Mouse (Mus musculus): Measurements from ENCODE around the gene Gm19426. TPM values are rescaled to one million over a fixed set of nuclear protein-coding genes. Genes with fewer than 3 reads are reported as not detected.
"Not testable (repeated sequence)": the region's sequence is repeated elsewhere in the genome, so short reads cannot be mapped to it uniquely, and the experiment has no call there.

The Gm19426 gene
- polyA plus RNA-seq, 1 experiment from 2014 or later: 6.7 TPM

GRCm38 (mm10) chr2:84732394-84732793 is 11.1 kb downstream of the Gm19426 start:
- Histone ChIP-seq H3K27ac (ENCODE audit: low read depth, low read length) (no peak overlapping the region), H3K27me3 (replicated peaks; ENCODE audit: control insufficient read depth, insufficient read depth, low read length) (no peaks in the 10 kb centered on the region), H3K9ac (ENCODE audit: low read depth, low read length) (no peak overlapping the region), H3K4me3 (ENCODE audit: low read length) (no peak overlapping the region), H3K4me2 (ENCODE audit: low read length) (no peak overlapping the region), H3K4me1 (ENCODE audit: control insufficient read depth, insufficient read depth, low read depth, low read length) (peaks cover 31% of the 10 kb centered on the region), H3K9me3 (ENCODE audit: control insufficient read depth, low read length) (no peaks in the 10 kb centered on the region), H3K36me3 (ENCODE audit: control insufficient read depth, insufficient read depth, low read length) (no peaks in the 10 kb centered on the region)
- WGBS: 92% methylated on average over 1 of the region's 1 CpGs
- ATAC-seq: no peak

- ATAC-seq: no peak
- no peaks in the 10 kb centered on the region for H3K9me3 ChIP-seq (ENCODE audit: control insufficient read depth, low read length)
- H3K4me3 ChIP-seq (ENCODE audit: low read length): no peak overlapping the region
- H3K4me2 ChIP-seq (ENCODE audit: low read length): no peak overlapping the region
- H3K27ac ChIP-seq (ENCODE audit: low read depth, low read length): no peak overlapping the region
- WGBS: 81% methylated on average over 3 of the region's 3 CpGs
- H3K36me3 ChIP-seq (ENCODE audit: control insufficient read depth, insufficient read depth, low read length): no peaks in the 10 kb centered on the region
- peaks cover 24% of the 10 kb centered on the region for H3K4me1 ChIP-seq (ENCODE audit: control insufficient read depth, insufficient read depth, low read depth, low read length)
- no peaks in the 10 kb centered on the region for H3K27me3 ChIP-seq (replicated peaks; ENCODE audit: control insufficient read depth, insufficient read depth, low read length)
- H3K9ac ChIP-seq (ENCODE audit: low read depth, low read length): no peak overlapping the region
These were observed 12.2 kb downstream of the Gm19426 start for GRCm38 (mm10) chr2:84731206-84731605.

GRCm38 (mm10) chr2:84728191-84728590 is 15.3 kb downstream of the Gm19426 start:
- not testable (repeated sequence) for H3K9me3 ChIP-seq (ENCODE audit: control insufficient read depth, low read length); H3K27ac ChIP-seq (ENCODE audit: low read depth, low read length); H3K4me2 ChIP-seq (ENCODE audit: low read length); H3K36me3 ChIP-seq (ENCODE audit: control insufficient read depth, insufficient read depth, low read length); H3K4me3 ChIP-seq (ENCODE audit: low read length); H3K9ac ChIP-seq (ENCODE audit: low read depth, low read length); H3K27me3 ChIP-seq (replicated peaks; ENCODE audit: control insufficient read depth, insufficient read depth, low read length); ATAC-seq
- H3K4me1 ChIP-seq (ENCODE audit: control insufficient read depth, insufficient read depth, low read depth, low read length): peaks cover 24% of the 10 kb centered on the region
- whole genome bisulfite sequencing: 84% methylated on average over 5 of the region's 5 CpGs

GRCm38 (mm10) chr2:84727172-84727858 is 16.1 kb downstream of the Gm19426 start, which contains the start of gene Clp1:
TSS of gene Clp1 (minus strand) at chr2:84727350.
- peak; percentile 97 for ATAC-seq
- H3K27me3 ChIP-seq (replicated peaks; ENCODE audit: control insufficient read depth, insufficient read depth, low read length): no peaks in the 10 kb centered on the region
- WGBS: under 1% methylated on average over 39 of the region's 39 CpGs

GRCm38 (mm10) chr2:84726716-84727115 is 16.7 kb downstream of the Gm19426 start:
- H3K27me3 ChIP-seq (replicated peaks; ENCODE audit: control insufficient read depth, insufficient read depth, low read length): no peaks in the 10 kb centered on the region
- H3K36me3 ChIP-seq (ENCODE audit: control insufficient read depth, insufficient read depth, low read length): peaks cover 8% of the 10 kb centered on the region
- no peaks in the 10 kb centered on the region for H3K9me3 ChIP-seq (ENCODE audit: control insufficient read depth, low read length)
- 3% methylated on average over 9 of the region's 9 CpGs for WGBS
- H3K4me2 ChIP-seq (ENCODE audit: low read length): peak overlapping the region; percentile 94
- H3K27ac ChIP-seq (ENCODE audit: low read depth, low read length): 0 out of 2 replicates have a peak overlapping the region, but pooled peaks have one; percentile 0
- ATAC-seq: peak; percentile 6
- H3K4me3 ChIP-seq (ENCODE audit: low read length): peak overlapping the region; percentile 51
- peak overlapping the region; percentile 55 for H3K9ac ChIP-seq (ENCODE audit: low read depth, low read length)
- peaks cover 23% of the 10 kb centered on the region for H3K4me1 ChIP-seq (ENCODE audit: control insufficient read depth, insufficient read depth, low read depth, low read length)

More at GRCm38 (mm10) chr2:84727172-84727858, 16.1 kb downstream of the Gm19426 start, which contains the start of gene Clp1:
- H3K4me3 ChIP-seq (ENCODE audit: low read length): peak within 1 kb of the TSS; percentile 51
- peak within 1 kb of the TSS; percentile 55 for H3K9ac ChIP-seq (ENCODE audit: low read depth, low read length)
- peak within 1 kb of the TSS; percentile 94 for H3K4me2 ChIP-seq (ENCODE audit: low read length)
- H3K9me3 ChIP-seq (ENCODE audit: control insufficient read depth, low read length): no peaks in the 10 kb centered on the region
- peak within 1 kb of the TSS; percentile 63 for H3K27ac ChIP-seq (ENCODE audit: low read depth, low read length)
- H3K36me3 ChIP-seq (ENCODE audit: control insufficient read depth, insufficient read depth, low read length): peaks cover 8% of the 10 kb centered on the region
- H3K4me1 ChIP-seq (ENCODE audit: control insufficient read depth, insufficient read depth, low read depth, low read length): peaks cover 23% of the 10 kb centered on the region

- peaks cover 23% of the 10 kb centered on the region for H3K4me1 ChIP-seq (ENCODE audit: control insufficient read depth, insufficient read depth, low read depth, low read length)
- no peaks in the 10 kb centered on the region for H3K27me3 ChIP-seq (replicated peaks; ENCODE audit: control insufficient read depth, insufficient read depth, low read length)
- ATAC-seq: no peak
- H3K4me3 ChIP-seq (ENCODE audit: low read length): no peak overlapping the region
- WGBS: 95% methylated on average over 10 of the region's 10 CpGs
- peaks cover 8% of the 10 kb centered on the region for H3K36me3 ChIP-seq (ENCODE audit: control insufficient read depth, insufficient read depth, low read length)
- H3K9me3 ChIP-seq (ENCODE audit: control insufficient read depth, low read length): no peaks in the 10 kb centered on the region
- H3K9ac ChIP-seq (ENCODE audit: low read depth, low read length): no peak overlapping the region
- no peak overlapping the region for H3K27ac ChIP-seq (ENCODE audit: low read depth, low read length)
- H3K4me2 ChIP-seq (ENCODE audit: low read length): no peak overlapping the region; the same call in 1 of the 2 replicates
These were observed 17.7 kb downstream of the Gm19426 start for GRCm38 (mm10) chr2:84725770-84726169.

GRCm38 (mm10) chr2:84723856-84724255 is 19.6 kb downstream of the Gm19426 start:
- Histone ChIP-seq H3K4me3 (ENCODE audit: low read length) (no peak overlapping the region), H3K4me1 (ENCODE audit: control insufficient read depth, insufficient read depth, low read depth, low read length) (peaks cover 23% of the 10 kb centered on the region), H3K36me3 (ENCODE audit: control insufficient read depth, insufficient read depth, low read length) (peaks cover 8% of the 10 kb centered on the region), H3K27ac (ENCODE audit: low read depth, low read length) (no peak overlapping the region), H3K4me2 (ENCODE audit: low read length) (no peak overlapping the region), H3K9ac (ENCODE audit: low read depth, low read length) (no peak overlapping the region), H3K27me3 (replicated peaks; ENCODE audit: control insufficient read depth, insufficient read depth, low read length) (no peaks in the 10 kb centered on the region), H3K9me3 (ENCODE audit: control insufficient read depth, low read length) (no peaks in the 10 kb centered on the region)
- WGBS: 97% methylated on average over 14 of the region's 14 CpGs
- ATAC-seq: no peak

- WGBS: 71% methylated on average over 3 of the region's 3 CpGs
- Histone ChIP-seq H3K4me3 (ENCODE audit: low read length) (no peak overlapping the region), H3K27me3 (replicated peaks; ENCODE audit: control insufficient read depth, insufficient read depth, low read length) (no peaks in the 10 kb centered on the region), H3K36me3 (ENCODE audit: control insufficient read depth, insufficient read depth, low read length) (peaks cover 8% of the 10 kb centered on the region), H3K27ac (ENCODE audit: low read depth, low read length) (no peak overlapping the region), H3K4me1 (ENCODE audit: control insufficient read depth, insufficient read depth, low read depth, low read length) (peaks cover 20% of the 10 kb centered on the region), H3K9ac (ENCODE audit: low read depth, low read length) (no peak overlapping the region), H3K4me2 (ENCODE audit: low read length) (no peak overlapping the region), H3K9me3 (ENCODE audit: control insufficient read depth, low read length) (no peaks in the 10 kb centered on the region)
- no peak for ATAC-seq
These were observed 22.3 kb downstream of the Gm19426 start for GRCm38 (mm10) chr2:84721182-84721581.

- peaks cover 15% of the 10 kb centered on the region for H3K4me1 ChIP-seq (ENCODE audit: control insufficient read depth, insufficient read depth, low read depth, low read length)
- no peak overlapping the region for H3K4me2 ChIP-seq (ENCODE audit: low read length)
- ATAC-seq: no peak
- no peak overlapping the region for H3K27ac ChIP-seq (ENCODE audit: low read depth, low read length)
- WGBS: 89% methylated on average over 2 of the region's 2 CpGs
- H3K27me3 ChIP-seq (replicated peaks; ENCODE audit: control insufficient read depth, insufficient read depth, low read length): no peaks in the 10 kb centered on the region
- peaks cover 8% of the 10 kb centered on the region for H3K36me3 ChIP-seq (ENCODE audit: control insufficient read depth, insufficient read depth, low read length)
- no peak overlapping the region for H3K4me3 ChIP-seq (ENCODE audit: low read length)
- H3K9ac ChIP-seq (ENCODE audit: low read depth, low read length): no peak overlapping the region
- no peaks in the 10 kb centered on the region for H3K9me3 ChIP-seq (ENCODE audit: control insufficient read depth, low read length)
These were observed 22.7 kb downstream of the Gm19426 start for GRCm38 (mm10) chr2:84720718-84721117.
